Mouse (Mus musculus): ENCODE measurements around the gene Slc39a7.

GRCm38 (mm10) chr17:34047404-34048050, 16.0 kb upstream of the Slc39a7 start:
- TF ChIP-seq POLR2A (IDR thresholded peaks at IDR 0.05; ENCODE audit: insufficient read depth, low read length) (no peak), CTCF (IDR thresholded peaks at IDR 0.05; ENCODE audit: low read depth, low read length) (no peak)
